Mouse (Mus musculus) G1E (cell line): ENCODE measurements at regions not wholly inside any gene's neighbourhood (a gene's known extent, or its start where the extent isn't known, plus 50 kb on each side); places are given as distances from the start of the nearest gene placed in this dataset.

Experiments used
- ATAC-seq: 2 replicates; pipeline ENCODE4 v1.8.0; 2016; ENCODE audit warnings: mild to moderate bottlenecking; ENCODE audit not compliant: insufficient number of reproducible peaks, poor library complexity, low FRiP score, severe bottlenecking; ENCODE audit errors: extremely low read depth
- DNase-seq: peaks from one replicate; pipeline ENCODE4 v3.0.0; 2012; ENCODE audit warnings: low spot score
- H3K27me3 ChIP-seq: 2 replicates; pipeline ENCODE4 v1.6.1; 2012; ENCODE audit warnings: mild to moderate bottlenecking, low read length, inconsistent platforms; ENCODE audit not compliant: insufficient read depth
- H3K36me3 ChIP-seq: replicated peaks from 2 replicates; pipeline ENCODE3; 2012; ENCODE audit warnings: mild to moderate bottlenecking, inconsistent platforms
- H3K4me1 ChIP-seq: 2 replicates; pipeline ENCODE4 v1.6.1; 2012; ENCODE audit warnings: low read depth, low read length, inconsistent platforms, mixed read lengths; ENCODE audit not compliant: insufficient read depth
- H3K4me3 ChIP-seq: 2 replicates; pipeline ENCODE4 v1.5.1; 2012; ENCODE audit warnings: low read depth, mild to moderate bottlenecking, inconsistent platforms, low read length, moderate library complexity, mixed read lengths
- H3K9me3 ChIP-seq: replicated peaks from 2 replicates; pipeline ENCODE4 v1.6.1; 2012; ENCODE audit warnings: inconsistent platforms
- CTCF ChIP-seq: IDR thresholded peaks from 2 replicates; pipeline ENCODE4 v1.5.1; 2012; ENCODE audit warnings: low read depth, low read length, inconsistent platforms, mixed read lengths
- GATA1 ChIP-seq: IDR thresholded peaks from 2 replicates; pipeline ENCODE4 v1.6.1; 2012; ENCODE audit warnings: borderline replicate concordance, low read length, inconsistent platforms, mixed read lengths
- GATA2 ChIP-seq: IDR thresholded peaks from 2 replicates; pipeline ENCODE4 v1.6.1; 2012; ENCODE audit warnings: low read depth, low read length, inconsistent platforms, borderline replicate concordance
- POLR2AphosphoS5 ChIP-seq: IDR thresholded peaks from 2 replicates; pipeline ENCODE4 v1.6.1; 2012; ENCODE audit warnings: low read depth, low read length, inconsistent platforms; ENCODE audit not compliant: insufficient replicate concordance
- TAL1 ChIP-seq: conservative IDR thresholded peaks from 2 replicates; pipeline ENCODE4 v1.6.1; 2012; ENCODE audit warnings: low read depth, low read length, inconsistent platforms, mixed read lengths

GRCm38 (mm10) chr7:113688231-113688669 lies 77.5 kb upstream of the Spon1 start:
- H3K27me3 ChIP-seq = no peaks in the 10 kb centered on the region
- DNase-seq (no peak), ATAC-seq (no peak)
- H3K9me3 ChIP-seq = no peaks in the 10 kb centered on the region
- no peak overlapping the region for H3K4me3 ChIP-seq
- H3K4me1 ChIP-seq = no peaks in the 10 kb centered on the region
- TF ChIP-seq POLR2AphosphoS5 (no peak), GATA1 (no peak)
- no peaks in the 10 kb centered on the region for H3K36me3 ChIP-seq

DNA sequence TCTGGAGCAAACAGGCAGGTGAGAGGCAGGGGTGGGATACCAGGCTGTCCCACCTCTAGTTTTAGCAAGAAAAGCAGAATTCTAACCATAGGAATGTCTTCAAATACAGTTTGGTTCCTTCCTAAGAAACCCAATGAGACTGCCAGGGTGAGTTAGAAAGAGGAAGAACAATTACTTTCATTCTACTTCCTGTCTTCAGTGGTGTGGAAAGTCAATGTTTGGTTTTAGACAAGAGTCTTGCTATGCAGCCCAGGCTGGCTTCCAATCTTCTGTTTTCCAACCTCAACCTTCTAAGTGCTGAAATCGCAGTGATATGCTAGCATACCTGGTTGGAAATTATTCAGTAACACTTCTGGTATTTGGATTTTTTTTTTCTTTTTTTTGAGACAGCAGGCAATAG lies 77.1 kb upstream of the Spon1 start:
- Histone ChIP-seq H3K9me3 (no peaks in the 10 kb centered on the region), H3K27me3 (no peaks in the 10 kb centered on the region), H3K4me1 (no peaks in the 10 kb centered on the region), H3K4me3 (no peak overlapping the region), H3K36me3 (no peaks in the 10 kb centered on the region)
- TF ChIP-seq POLR2AphosphoS5 (no peak), GATA1 (no peak), GATA2 (no peak), CTCF (no peak), TAL1 (no peak)
- ATAC-seq (no peak), DNase-seq (no peak)

GRCm38 (mm10) chr7:113689131-113689530 lies 76.7 kb upstream of the Spon1 start:
- Histone ChIP-seq H3K4me1 (no peaks in the 10 kb centered on the region), H3K36me3 (no peaks in the 10 kb centered on the region), H3K9me3 (no peaks in the 10 kb centered on the region), H3K27me3 (no peaks in the 10 kb centered on the region), H3K4me3 (no peak overlapping the region)
- DNase-seq (no peak), ATAC-seq (no peak)
- TF ChIP-seq CTCF (no peak), POLR2AphosphoS5 (no peak), GATA1 (no peak), TAL1 (no peak), GATA2 (no peak)

DNA sequence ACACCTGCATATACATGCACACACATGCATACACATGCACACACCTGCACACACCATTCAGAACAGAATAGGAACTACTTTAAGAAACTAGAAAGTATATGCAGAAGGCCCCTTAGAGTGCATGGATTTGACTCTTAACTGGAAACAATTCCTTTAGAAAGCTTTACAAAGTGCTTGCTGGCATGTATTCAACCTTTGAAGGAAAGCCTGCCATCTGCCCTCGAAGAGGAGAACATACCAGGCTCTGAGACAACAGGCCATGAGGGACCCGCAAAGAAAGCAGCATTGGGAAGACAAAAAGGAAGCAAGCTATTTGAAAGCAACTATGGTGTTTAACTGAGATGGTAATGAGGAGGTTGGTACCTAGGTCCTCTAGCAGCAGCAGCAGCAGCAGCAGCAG lies 74.0 kb upstream of the Spon1 start:
- Histone ChIP-seq H3K9me3 (no peaks in the 10 kb centered on the region), H3K27me3 (no peaks in the 10 kb centered on the region), H3K4me1 (no peaks in the 10 kb centered on the region), H3K36me3 (no peaks in the 10 kb centered on the region), H3K4me3 (no peak overlapping the region)
- TF ChIP-seq TAL1 = no peak
- no peak for DNase-seq
- no peak for ATAC-seq

DNA sequence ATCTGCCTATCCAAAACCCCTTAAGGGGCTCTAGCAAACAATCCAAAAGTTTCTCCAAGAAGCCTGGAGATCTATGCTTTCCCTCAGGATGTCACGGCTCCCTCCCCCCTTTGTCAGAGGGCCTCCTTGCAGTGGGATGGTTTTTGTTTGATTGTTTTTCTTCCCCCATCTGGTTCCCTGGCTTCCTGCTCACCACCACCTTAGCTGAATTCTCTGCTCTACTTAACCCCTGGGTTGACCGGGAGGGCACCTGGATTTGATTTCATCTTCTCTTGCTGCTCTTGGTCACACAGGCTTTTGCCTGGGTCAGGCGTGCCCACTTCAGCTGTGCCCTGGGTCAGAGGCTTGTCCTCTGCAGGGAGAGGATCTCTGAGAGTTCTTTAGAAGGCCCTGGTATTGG lies 72.3 kb upstream of the Spon1 start:
- no peaks in the 10 kb centered on the region for H3K36me3 ChIP-seq
- ATAC-seq = no peak
- no peaks in the 10 kb centered on the region for H3K27me3 ChIP-seq
- DNase-seq = no peak
- no peak overlapping the region for H3K4me3 ChIP-seq
- H3K4me1 ChIP-seq = no peaks in the 10 kb centered on the region
- H3K9me3 ChIP-seq = no peaks in the 10 kb centered on the region
- TF ChIP-seq GATA1 (no peak), POLR2AphosphoS5 (no peak), CTCF (no peak), GATA2 (no peak), TAL1 (no peak)

GRCm38 (mm10) chr7:113694466-113694865 lies 71.3 kb upstream of the Spon1 start:
- no peaks in the 10 kb centered on the region for H3K36me3 ChIP-seq
- H3K9me3 ChIP-seq = no peaks in the 10 kb centered on the region
- no peak for ATAC-seq
- no peak overlapping the region for H3K4me3 ChIP-seq
- no peak for DNase-seq
- no peaks in the 10 kb centered on the region for H3K27me3 ChIP-seq
- no peaks in the 10 kb centered on the region for H3K4me1 ChIP-seq
- TF ChIP-seq CTCF = no peak
- TF ChIP-seq POLR2AphosphoS5 = no peak
- no peak for TF ChIP-seq GATA1
- TF ChIP-seq GATA2 = no peak
- TF ChIP-seq TAL1 = no peak

DNA sequence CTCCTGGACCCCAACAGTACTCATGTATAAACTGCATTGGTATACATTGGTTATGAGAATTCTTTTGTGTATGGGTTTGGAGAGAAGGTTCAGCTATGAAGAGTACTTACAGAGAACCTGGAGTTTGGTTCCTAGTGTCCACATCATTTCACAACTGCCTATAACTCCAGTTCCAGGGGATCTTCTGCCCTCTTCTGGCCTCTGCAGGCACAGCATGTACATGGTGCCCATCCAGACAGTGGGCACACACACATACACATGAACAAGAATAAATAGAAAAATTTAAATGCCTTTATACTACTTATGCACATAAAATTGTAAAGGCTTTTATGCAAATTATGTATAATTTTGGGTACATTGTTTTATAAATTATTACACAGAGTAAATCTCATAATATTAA lies 59.9 kb upstream of the Spon1 start:
- no peak for ATAC-seq

More for the DNA sequence above, 59.9 kb upstream of the Spon1 start:
- no peaks in the 10 kb centered on the region for H3K9me3 ChIP-seq
- no peaks in the 10 kb centered on the region for H3K27me3 ChIP-seq
- H3K36me3 ChIP-seq = no peaks in the 10 kb centered on the region
- H3K4me1 ChIP-seq = no peaks in the 10 kb centered on the region
- DNase-seq = no peak
- H3K4me3 ChIP-seq = no peak overlapping the region
- TF ChIP-seq GATA2 = no peak
- no peak for TF ChIP-seq POLR2AphosphoS5
- 0 out of 2 replicates have a peak, but pooled peaks have one; percentile 15 for TF ChIP-seq CTCF
